Mouse (Mus musculus): ENCODE data around the gene Rgs12.

The Rgs12 gene

DNA sequence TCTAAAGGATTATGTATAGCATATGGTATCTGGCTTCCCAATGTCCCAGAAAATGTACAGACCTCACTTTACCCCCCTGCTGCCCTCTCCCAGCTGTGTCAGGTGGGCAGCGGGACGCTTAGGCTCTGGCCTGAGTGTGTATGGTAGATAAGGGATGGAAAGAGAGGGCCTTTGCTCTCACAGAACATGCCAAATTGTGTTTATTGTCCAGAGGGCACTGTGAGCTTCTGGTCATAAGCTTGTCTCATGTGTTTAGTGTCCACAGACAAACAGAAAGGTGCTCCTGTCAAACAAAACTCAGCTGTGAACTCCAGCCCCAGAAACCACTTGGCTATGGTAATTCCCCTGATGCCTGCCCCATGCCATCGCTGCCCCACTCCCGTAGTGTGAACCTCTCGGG, 80.5 kb downstream of the Rgs12 start:
- no peak for DNase-seq (ENCODE audit: low read depth, low spot score)

DNA sequence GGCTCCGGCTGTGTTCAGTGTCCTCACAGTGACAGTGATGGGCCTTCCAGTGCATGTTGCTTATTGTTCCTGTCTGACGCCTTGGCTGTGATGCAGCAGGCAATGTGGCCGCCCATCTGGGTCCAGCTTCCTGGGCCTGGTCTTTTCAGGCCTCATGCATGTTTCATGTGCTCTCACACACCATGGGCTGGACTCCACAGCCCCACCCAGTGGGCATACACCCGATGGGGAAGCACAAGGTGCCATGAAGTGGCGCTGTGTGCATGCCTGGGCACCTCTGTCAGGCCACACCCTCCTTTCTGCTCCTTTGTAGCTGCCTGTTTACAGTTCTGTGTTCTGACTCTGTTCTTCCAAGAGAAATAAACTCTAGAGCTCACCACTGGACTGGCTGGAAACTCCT, 83.8 kb downstream of the Rgs12 start:
- DNase-seq (ENCODE audit: low read depth, low spot score), result peak; percentile 36

DNA sequence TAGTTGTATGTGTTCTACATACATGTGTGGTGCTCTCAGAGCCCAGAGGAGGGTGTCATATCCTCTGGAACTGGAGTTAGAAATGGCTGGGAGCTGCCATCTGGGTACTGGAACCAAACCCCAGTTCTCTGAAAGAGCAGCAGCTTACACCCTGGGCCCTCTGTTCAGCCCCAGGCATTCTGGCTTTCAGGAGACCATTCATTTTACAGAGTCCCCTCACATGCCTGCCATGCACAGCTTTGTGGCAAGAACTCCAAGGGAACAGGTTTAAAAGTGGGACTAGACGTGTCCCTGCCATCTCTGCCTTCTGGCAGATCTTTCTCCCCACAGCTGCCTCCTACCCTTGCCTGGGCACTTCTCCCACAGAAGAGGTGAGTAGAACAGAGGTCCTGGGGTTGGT, 84.4 kb downstream of the Rgs12 start:
- no peak for DNase-seq (ENCODE audit: low read depth, low spot score)

DNA sequence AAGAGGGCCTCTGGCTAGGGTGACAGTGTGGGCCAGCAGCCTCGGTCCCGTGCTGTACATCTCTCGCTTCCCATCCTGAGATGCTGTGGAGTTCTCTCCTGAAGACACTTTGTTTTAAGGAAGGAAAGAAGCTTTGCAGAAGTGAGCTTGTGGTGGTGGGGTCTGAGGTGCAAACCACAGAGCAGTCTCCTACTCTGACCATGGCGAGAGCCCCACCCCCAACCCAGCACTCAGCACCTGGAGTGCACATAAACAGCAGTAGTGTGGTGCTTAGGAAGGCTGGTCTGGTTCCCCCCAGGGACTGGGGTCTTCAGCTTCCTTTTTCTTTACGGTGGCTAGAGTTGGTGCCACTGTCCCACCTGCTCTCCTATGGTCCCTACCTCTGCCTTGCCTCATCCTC, 85.9 kb downstream of the Rgs12 start:
- DNase-seq (ENCODE audit: low read depth, low spot score), result no peak

DNA sequence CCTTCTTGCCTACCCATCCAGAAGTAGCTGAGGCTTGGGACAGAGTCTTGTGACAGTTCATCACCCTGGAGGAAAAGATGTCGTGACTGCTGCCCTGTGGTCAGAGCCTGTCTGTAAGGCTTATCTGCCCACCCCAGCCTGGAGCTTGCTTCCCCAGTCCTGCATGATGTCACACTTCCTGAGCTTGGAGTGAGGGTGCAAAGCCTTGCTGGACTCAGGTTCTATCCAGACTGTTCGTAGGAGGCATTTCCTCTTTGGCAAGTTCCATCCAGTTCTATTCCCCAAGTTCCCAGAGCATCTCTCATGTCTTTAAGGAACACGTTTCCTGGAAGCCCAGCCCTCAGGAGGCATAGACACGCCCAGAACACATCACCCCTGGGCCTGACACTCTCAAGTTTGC, 86.5 kb downstream of the Rgs12 start:
- no peak for DNase-seq (ENCODE audit: low read depth, low spot score)

DNA sequence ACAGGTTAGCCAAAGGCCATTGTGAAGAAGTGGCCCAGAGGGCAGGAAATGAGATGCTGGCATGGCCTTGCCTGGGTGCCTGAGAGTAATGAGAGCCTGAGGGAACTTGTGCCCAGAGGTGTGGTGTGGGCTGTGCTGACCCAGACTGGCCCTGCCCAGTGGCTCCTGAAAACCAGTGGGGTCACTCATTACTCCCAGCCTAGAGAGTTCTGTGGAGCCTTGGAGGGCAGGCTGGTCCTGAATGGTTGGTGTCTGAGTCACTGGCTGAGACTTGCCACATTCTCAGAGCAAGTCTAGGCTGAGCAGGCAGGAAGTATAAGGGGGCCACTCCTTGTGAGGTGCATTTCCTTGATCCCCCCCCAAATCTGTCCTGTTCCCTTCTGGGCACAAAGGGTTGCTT, 88.2 kb downstream of the Rgs12 start:
- no peak for DNase-seq (ENCODE audit: low read depth, low spot score)

DNA sequence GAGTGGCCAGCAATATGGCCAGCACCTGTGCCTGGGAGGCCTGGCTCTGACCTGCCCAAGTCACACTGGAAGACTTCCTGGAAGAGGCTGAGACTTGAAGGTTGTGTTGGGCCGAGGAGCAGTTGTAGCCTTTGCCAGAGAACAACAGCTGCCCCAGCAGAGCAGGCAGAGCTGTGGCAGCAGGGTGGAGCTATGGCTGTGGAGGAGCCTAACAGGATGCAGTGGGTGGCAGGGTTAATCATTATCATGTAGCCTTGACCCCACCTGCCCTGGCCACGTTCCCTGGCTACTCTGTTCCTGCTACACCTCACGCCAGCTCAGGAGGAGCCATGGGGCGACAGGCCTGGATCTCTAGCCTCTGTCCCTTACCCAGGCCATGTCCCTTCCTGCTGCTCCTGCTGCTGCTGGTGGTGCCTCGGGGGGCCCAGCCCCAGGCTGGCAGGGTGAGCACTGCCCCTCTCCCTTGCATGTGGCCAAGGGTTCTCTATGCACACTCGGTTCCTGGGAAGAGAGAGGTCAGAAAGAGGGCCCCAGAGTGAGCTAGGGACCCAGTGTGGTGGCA, 92.1 kb downstream of the Rgs12 start, which contains the start of gene Hgfac:
TSS of gene Hgfac (plus strand) at position 242 of the 562 bp plus-strand sequence.
- DNase-seq (ENCODE audit: low read depth, low spot score), result peak; percentile 20

DNA sequence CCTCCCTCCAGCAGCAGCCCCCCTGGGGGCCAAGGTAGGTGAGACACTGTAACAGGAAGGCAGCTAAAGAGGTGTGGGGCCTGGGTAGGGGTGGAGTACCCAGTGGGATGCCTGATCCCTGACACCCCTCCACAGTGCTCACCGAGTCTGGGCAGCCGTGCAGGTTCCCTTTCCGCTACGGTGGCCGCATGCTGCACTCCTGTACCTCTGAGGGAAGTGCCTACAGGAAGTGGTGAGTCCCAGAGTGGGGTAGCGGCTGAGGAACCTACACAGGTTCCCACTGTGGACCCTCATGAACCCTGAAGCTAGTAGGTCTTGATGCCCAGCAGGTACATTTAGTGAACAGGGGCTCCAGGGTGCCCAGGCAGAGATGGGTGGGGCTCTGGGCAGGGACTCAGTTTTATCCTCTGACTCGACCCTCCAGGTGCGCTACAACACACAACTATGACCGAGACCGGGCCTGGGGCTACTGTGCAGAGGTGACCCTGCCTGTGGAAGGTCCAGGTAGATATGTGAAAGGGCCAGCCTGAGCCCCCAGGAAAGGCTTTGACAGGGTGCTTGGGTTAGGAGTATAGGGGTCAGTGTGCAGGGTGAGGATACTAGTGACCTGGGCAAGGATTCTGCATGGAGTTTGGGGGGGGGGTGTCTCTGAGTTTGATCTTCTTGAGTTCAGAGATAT, 93.3 kb downstream of the Rgs12 start:
- peak; percentile 62 for DNase-seq (ENCODE audit: low read depth, low spot score)

DNA sequence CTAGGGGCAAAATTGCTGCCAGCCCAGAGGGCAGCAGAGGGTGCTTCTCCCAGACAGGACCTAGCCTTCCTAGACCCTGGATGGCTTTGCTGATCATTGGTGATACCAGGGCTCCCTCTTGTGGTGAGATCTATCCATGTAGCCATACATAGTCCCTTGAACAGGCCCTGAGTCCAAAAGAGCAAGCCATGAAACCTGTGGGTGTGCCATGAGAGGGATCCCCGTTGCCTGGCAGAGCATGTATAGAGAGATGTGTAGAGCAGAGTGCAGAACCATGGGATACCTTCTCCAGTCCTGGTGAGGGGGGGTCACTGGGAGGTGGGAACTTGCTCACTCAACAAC, 93.8 kb downstream of the Rgs12 start:
- peak; percentile 89 for DNase-seq (ENCODE audit: low read depth, low spot score)

DNA sequence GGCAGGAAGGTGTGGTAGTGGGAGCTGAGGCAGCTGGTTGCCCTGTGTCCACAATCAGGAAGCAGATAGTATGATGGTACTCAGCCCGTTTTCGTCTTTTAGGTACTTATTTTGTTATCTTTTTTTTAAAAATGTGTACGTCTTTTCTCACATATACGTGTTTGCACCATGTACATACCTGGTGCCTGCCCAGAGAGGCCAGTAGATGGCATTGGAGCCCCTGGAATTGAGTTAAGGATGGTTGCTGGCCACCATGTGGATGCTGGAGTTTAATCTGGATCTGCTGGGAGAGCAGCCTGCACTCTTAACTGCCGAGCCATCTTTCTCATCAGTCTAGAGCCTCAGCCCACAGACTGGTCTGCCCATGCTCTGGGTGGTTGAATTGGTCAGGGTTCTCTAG, 101.3 kb downstream of the Rgs12 start:
- no peak for DNase-seq (ENCODE audit: low read depth, low spot score)

DNA sequence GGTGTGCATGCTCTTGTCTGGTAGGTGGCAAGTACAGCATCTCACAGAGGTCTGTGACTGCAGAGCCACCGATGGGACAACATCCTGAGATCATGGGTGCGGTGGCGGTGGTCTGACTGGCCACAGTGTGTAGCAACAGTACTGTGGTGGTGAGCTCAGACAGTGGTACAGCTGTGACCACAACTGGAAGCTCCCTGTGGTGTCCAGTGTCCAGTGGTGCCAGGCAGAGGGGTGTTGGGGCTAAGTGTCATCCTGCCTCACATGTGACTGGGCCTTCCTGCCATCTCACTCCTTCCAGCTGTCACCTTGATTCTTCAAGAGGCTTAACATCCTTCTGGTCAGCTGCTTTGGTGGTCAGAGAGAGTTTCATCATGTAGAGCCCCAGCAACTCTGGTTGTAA, 105.4 kb downstream of the Rgs12 start:
- DNase-seq (ENCODE audit: low read depth, low spot score), result no peak

DNA sequence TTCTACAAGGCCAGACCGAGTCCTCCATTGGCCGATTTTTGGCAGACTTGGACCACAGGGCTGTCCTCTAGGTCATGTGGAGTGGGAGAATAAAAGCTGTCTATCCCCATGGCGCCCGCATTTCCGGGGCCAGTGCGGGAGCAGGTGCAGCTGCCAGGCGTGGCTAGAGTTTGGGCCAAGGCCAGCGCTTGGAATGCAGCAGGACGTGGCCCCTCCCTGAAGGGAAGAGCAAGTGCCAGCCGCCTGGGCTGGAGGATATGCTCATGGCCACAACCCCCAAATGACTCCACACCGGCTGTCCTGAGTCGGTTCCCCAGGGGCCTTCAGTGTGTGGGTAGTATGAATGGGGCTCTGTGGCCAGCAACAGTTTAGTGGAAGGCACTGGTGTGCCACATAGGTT, 105.8 kb downstream of the Rgs12 start:
- DNase-seq (ENCODE audit: low read depth, low spot score), result no peak

DNA sequence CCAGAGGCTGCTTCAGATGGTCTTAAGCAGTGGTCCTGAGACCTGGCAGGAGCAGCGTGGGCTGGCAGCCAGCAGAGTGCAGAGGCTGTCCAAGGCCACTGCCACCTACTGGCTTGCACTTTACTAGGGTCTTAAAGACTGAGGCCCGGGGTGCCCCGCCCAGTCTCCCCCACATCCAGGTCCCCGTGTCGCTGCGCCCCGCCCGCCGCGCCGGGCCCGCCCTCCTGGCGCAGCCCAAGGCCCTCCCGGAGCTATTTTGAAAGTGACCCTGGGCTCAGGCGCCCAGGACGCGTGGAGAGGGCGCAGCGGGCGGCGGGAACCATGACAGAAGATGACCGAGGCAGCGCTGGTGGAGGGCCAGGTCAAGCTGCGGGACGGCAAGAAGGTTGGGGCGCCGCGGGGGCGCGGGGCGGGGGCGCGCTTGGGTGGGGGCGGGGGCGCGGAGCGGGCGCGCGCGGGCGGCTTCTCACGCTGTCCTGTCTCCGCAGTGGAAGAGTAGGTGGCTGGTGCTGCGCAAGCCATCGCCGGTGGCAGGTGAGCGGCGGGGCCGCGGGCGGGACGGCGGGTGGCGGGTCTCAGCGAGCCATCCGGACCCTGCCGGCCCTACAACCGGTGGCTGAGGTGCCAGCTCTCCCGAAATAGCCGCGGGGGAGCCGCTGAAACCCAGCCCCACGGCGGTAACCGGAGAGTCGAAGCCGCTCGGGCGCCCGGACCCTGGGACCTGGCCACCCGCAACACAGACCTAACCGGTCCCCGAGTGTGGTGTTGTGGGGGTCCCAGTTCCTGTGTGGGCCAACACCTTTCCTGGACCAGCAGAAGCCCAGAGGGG, 107.6 kb downstream of the Rgs12 start, which contains the start of gene Dok7:
TSS of gene Dok7 (plus strand) at position 163 of the 829 bp plus-strand sequence.
- DNase-seq (ENCODE audit: low read depth, low spot score), result no peak

DNA sequence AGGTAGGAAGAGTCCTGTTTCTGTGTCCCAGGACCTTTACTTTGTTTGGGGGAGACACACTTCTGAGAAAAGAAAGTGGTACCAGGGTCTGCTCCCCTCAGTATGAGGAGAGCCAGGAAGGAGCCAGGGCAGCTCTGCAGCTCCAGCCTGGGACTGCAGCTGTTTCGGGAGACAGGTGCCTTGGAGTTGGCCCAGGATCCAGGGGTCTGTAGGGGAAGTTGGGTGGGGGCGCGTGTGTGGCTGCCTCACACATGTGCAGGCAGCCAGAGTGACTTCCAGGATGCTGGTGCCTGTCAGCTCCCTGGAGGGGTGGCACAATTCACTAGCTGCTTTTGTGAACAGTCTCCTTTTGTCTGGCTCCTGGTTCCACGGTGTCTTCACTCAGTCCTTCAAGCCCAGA, 108.3 kb downstream of the Rgs12 start:
- DNase-seq (ENCODE audit: low read depth, low spot score), result no peak

DNA sequence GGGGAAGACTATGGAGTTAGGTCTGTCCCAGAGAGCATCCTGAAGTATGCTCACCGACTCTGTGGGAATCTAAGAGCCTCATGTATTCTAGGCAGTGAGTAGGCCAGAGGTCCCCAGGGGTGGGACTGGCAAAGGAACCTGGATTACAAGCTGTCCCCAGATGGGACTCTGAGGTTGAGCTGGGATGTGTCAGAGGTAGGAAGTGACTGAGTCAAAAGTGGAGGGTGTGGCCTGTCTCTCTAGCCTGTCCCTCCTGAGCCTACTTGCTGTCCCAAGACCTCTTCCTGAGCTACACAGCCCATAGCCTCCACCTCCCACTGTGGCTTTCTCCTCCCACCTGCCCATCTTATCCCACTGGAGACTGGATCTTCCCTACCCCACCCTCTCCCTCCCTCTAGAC, 109.0 kb downstream of the Rgs12 start:
- DNase-seq (ENCODE audit: low read depth, low spot score), result no peak

DNA sequence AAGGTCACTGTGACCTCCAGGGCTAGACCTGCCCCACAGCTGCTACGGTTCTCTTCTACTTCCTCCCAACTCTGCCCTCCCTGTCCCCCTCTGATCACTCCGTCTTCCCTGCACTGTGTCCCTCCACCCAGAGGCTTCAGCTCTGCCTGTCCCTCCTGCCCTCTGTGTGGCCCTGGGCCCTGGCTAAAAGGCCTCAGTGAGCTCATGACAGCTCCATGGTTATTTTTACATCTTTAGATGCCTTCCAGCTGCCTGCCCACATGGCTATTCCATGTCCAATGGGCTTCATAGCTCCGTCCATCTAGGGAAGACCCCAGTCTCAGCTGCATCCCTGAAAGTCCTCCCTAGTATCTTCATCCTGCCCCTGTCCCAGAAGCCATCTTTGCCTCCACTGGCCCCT, 110.9 kb downstream of the Rgs12 start:
- DNase-seq (ENCODE audit: low read depth, low spot score), result no peak

DNA sequence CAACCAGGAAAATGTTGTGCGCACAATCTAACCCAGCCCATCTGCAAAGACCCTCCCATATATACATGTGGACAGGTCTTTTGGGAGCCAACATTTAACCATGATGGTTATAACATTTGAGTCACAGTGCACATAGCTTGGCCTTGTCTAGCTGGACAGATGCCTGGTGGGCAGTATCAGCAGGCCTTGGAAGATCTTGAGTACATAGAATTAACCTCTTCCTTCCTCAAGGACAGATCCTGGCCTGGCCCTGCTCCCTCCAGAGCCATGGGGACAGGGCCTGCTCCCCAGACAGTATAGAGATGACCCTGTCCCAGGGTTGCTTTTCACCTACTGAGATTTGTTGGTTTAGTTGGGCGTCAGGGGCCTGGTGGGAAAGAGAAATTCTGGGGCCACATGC, 120.6 kb downstream of the Rgs12 start:
- DNase-seq (ENCODE audit: low read depth, low spot score), result no peak

DNA sequence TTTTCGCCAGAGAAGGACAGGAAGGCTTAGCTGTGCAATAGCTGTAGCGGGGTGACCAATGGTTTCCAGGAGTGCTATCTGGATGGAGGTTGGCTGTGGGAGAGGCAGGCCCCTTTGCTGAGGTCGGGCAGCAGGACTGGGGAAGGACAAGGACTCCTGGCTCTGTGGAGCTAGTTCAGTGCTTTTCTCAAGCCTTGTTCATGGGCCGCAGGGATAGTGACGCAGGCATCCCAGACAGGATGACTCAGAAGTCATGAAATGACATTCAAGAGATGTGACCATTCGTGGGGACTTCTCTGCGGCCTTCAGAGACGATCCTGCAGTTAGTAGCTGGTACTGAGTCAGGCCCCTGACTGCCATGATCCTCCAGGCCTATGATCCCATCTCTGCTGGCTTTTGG, 121.1 kb downstream of the Rgs12 start:
- no peak for DNase-seq (ENCODE audit: low read depth, low spot score)

DNA sequence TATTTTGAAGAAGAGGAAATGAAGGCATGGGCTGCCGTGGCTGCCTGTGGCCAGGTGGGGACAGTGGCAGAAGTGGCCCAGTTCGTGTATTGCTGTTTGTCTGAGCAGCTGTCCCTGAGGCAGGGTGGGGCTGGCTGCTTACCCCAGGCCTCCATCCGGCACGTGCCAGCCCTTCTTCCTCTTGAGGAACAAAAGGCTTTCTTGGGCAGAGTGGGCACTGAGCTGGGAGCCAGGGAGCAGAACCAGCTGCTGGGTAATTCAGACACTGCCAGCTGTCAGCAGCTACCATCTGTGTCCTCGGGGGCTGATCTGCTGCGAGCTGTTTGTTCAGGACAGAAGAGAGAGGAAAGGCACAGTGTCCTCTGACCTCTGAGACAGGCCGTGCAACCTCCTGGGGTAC, 121.7 kb downstream of the Rgs12 start:
- DNase-seq (ENCODE audit: low read depth, low spot score), result no peak

DNA sequence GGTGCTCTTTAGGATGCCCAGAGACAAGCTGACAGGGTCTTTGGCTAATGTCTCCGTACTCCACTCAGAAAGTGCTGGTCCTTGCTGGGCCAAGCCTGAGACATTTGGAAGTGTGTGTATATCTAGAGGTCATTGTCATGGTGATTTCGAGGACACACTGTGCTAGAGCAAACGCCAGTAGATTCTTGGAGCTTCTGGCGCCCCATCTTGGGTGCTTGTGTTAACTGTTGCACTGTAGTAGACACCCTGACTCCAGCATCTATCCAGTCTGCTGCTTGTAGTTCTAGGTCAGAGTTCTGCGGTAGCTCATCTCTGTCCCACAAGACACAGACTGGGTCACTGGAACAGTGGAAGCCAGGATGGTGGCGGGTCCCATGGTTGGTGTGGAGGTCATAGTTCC, 122.6 kb downstream of the Rgs12 start:
- no peak for DNase-seq (ENCODE audit: low read depth, low spot score)

DNA sequence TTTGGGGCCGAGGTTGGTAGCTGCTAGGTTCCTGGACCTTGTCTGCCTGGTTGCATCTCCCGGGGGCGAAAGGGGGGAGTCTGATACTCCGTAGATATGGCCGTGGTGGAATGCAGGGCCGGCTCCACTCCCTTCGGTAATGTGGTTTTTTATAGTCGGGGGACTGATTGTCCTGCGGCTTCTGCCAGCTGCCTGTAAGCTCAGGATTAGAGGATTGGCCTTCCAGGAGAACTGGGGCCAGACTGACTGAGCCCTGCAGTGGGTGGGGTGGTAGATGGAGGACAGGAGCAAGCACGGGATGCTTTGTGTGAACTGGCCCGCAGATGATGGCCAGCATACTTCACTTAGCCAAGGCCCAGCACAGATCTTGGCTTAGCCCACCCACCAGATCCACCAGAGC, 124.0 kb downstream of the Rgs12 start:
- no peak for DNase-seq (ENCODE audit: low read depth, low spot score)

DNA sequence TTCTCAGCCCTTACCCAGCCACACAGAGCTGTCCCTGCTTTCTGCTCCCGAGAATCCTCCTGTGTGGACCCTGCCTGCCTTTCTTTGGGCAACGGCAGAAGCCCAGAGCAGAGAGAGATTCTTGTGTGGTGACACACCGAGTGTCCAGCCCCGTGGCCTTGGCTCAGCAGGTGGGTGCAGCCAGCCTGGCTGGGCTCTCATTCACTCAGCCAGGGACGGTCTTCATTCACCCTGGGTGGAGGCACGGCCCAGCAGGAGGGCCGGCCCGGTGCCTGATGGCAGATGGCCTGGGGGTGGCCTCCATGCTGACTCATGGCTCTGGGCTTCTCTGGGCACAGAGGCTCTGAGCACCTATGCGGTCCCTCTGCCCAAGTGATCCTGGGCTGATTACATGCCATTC, 124.7 kb downstream of the Rgs12 start:
- no peak for DNase-seq (ENCODE audit: low read depth, low spot score)

DNA sequence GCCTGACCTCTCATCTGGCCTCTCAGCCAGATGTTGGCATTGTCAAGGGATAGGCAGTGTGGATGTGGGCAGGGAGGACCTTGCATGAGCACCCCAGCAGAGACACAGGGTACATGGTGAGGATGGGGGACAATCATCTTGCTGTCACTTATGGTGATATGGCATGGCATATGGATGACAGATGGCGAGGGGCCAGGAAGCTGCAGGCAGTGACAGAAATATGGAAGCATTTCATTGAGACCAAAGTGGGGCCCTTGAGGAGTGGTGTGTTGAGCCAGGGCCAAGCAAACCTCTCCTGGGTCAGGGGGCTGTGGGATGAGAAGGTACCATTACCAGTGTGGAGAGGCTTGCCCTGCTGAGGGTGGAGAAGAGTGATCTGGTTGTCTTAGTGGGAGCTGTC, 127.1 kb downstream of the Rgs12 start:
- no peak for DNase-seq (ENCODE audit: low read depth, low spot score)
